Mouse (Mus musculus) CH12.LX (cell line): ENCODE data around the gene Vps18. TPM values are rescaled to one million over a fixed set of nuclear protein-coding genes. Genes with fewer than 3 reads are reported as not detected.

Experiments
- DNase-seq: peaks from one replicate; pipeline ENCODE4 v3.0.0-alpha.2; 2013; ENCODE audit errors: extremely low read depth
- H3K27ac ChIP-seq: 2 replicates; pipeline ENCODE4 v1.5.1; 2012; ENCODE audit warnings: low read depth, mild to moderate bottlenecking, control low read depth, moderate library complexity; ENCODE audit not compliant: insufficient read depth
- H3K27me3 ChIP-seq: replicated peaks from 2 replicates; pipeline ENCODE3; 2012; ENCODE audit warnings: inconsistent platforms
- H3K36me3 ChIP-seq, 2 experiments: replicated peaks in 1 of 2; 2 replicates each; pipeline versions ENCODE3 to v1.6.1; 2012; ENCODE audit warnings: inconsistent platforms in 1 of 2, low read length in 1 of 2, mild to moderate bottlenecking in 1 of 2, mixed read lengths in 1 of 2, moderate library complexity in 1 of 2; ENCODE audit not compliant: control insufficient read depth in 1 of 2, insufficient read depth in 1 of 2
- H3K4me1 ChIP-seq, 2 experiments: 2 replicates each; pipeline ENCODE4 v1.6.1; 2012; ENCODE audit warnings: inconsistent platforms in 1 of 2, moderate library complexity in 1 of 2; ENCODE audit not compliant: insufficient read depth in 2 of 2, control insufficient read depth in 1 of 2
- H3K4me2 ChIP-seq: 2 replicates; pipeline ENCODE4 v1.6.1; 2012; ENCODE audit warnings: low read depth, mild to moderate bottlenecking, control low read depth; ENCODE audit not compliant: poor library complexity, insufficient read depth, severe bottlenecking
- H3K4me3 ChIP-seq, 3 experiments: fragments of 150-350 bp in 1 of 3; sonication (generic) in 1 of 3; replicated peaks in 1 of 3; 2 replicates each; pipeline versions ENCODE3 to v1.5.1; 2011 to 2012; ENCODE audit warnings: low read depth in 2 of 3, low read length in 2 of 3, mild to moderate bottlenecking in 2 of 3, moderate library complexity in 2 of 3, control low read depth in 1 of 3, improper control_type of control experiment in 1 of 3, inconsistent platforms in 1 of 3, mixed read lengths in 1 of 3; ENCODE audit not compliant: poor library complexity in 1 of 3
- H3K79me2 ChIP-seq: replicated peaks from 2 replicates; pipeline ENCODE4 v1.6.1; 2012; ENCODE audit warnings: mild to moderate bottlenecking, moderate library complexity; ENCODE audit not compliant: control insufficient read depth, poor library complexity, insufficient read depth, severe bottlenecking; ENCODE audit errors: extremely low read depth
- H3K9ac ChIP-seq: 2 replicates; pipeline ENCODE4 v1.6.1; 2012; ENCODE audit warnings: low read depth, mild to moderate bottlenecking, control low read depth, moderate library complexity; ENCODE audit not compliant: insufficient read depth
- H3K9me3 ChIP-seq: replicated peaks from 2 replicates; pipeline ENCODE3; 2012; ENCODE audit warnings: low read length, inconsistent platforms, mixed read lengths
- BHLHE40 ChIP-seq: IDR thresholded peaks from 2 replicates; pipeline ENCODE4 v1.6.1; 2011; ENCODE audit warnings: mild to moderate bottlenecking, low read depth, low read length, improper control_type of control experiment
- E2F4 ChIP-seq: IDR thresholded peaks from 2 replicates; pipeline ENCODE4 v1.6.1; 2011; ENCODE audit warnings: low read depth, low read length, improper control_type of control experiment; ENCODE audit not compliant: insufficient replicate concordance
- EP300 ChIP-seq: IDR thresholded peaks from 2 replicates; pipeline ENCODE4 v1.6.1; 2011; ENCODE audit warnings: low read length, improper control_type of control experiment
- ETS1 ChIP-seq: conservative IDR thresholded peaks from 2 replicates; pipeline ENCODE4 v1.6.1; 2012; ENCODE audit warnings: low read depth, mild to moderate bottlenecking, inconsistent platforms, low read length, improper control_type of control experiment, moderate library complexity
- GABPA ChIP-seq: IDR thresholded peaks from 2 replicates; pipeline ENCODE4 v1.6.1; 2012; ENCODE audit warnings: low read depth, low read length, improper control_type of control experiment, inconsistent platforms; ENCODE audit not compliant: insufficient replicate concordance
- IRF4 ChIP-seq: IDR thresholded peaks from 2 replicates; pipeline ENCODE4 v1.6.1; 2014; ENCODE audit warnings: low read depth, mild to moderate bottlenecking, inconsistent platforms, low read length, improper control_type of control experiment
- MAFK ChIP-seq: IDR thresholded peaks from 2 replicates; pipeline ENCODE4 v1.6.1; 2011; ENCODE audit warnings: low read length, improper control_type of control experiment; ENCODE audit not compliant: insufficient replicate concordance
- MAX ChIP-seq: IDR thresholded peaks from 2 replicates; pipeline ENCODE4 v1.6.1; 2011; ENCODE audit warnings: low read length, improper control_type of control experiment
- MXI1 ChIP-seq: IDR thresholded peaks from 2 replicates; pipeline ENCODE4 v1.6.1; 2011; ENCODE audit warnings: mild to moderate bottlenecking, low read depth, low read length, improper control_type of control experiment
- MYC ChIP-seq: IDR thresholded peaks from 2 replicates; pipeline ENCODE4 v1.6.1; 2011; ENCODE audit warnings: low read depth, mild to moderate bottlenecking, improper control_type of control experiment, low read length
- NELFE ChIP-seq: IDR thresholded peaks from 2 replicates; pipeline ENCODE4 v1.6.1; 2011; ENCODE audit warnings: low read depth, low read length, improper control_type of control experiment
- POLR2A ChIP-seq: IDR thresholded peaks from 2 replicates; pipeline ENCODE4 v1.6.1; 2011; ENCODE audit warnings: low read depth, mild to moderate bottlenecking, improper control_type of control experiment, low read length
- RAD21 ChIP-seq: IDR thresholded peaks from 2 replicates; pipeline ENCODE4 v1.6.1; 2011; ENCODE audit warnings: low read depth, mild to moderate bottlenecking, low read length, improper control_type of control experiment, moderate library complexity
- SIN3A ChIP-seq: IDR thresholded peaks from 2 replicates; pipeline ENCODE4 v1.6.1; 2012; ENCODE audit warnings: low read length, improper control_type of control experiment, inconsistent platforms
- TBP ChIP-seq: conservative IDR thresholded peaks from 2 replicates; pipeline ENCODE4 v1.6.1; 2011; ENCODE audit warnings: low read depth, low read length, improper control_type of control experiment
- UBTF ChIP-seq: IDR thresholded peaks from 2 replicates; pipeline ENCODE4 v1.6.1; 2012; ENCODE audit warnings: low read depth, mild to moderate bottlenecking, inconsistent platforms, low read length, improper control_type of control experiment, moderate library complexity
- USF1 ChIP-seq: IDR thresholded peaks from 2 replicates; pipeline ENCODE4 v1.6.1; 2014; ENCODE audit warnings: low read depth, mild to moderate bottlenecking, inconsistent platforms, low read length, improper control_type of control experiment
- ZKSCAN1 ChIP-seq: IDR thresholded peaks from 2 replicates; pipeline ENCODE4 v1.6.1; 2012; ENCODE audit warnings: low read depth, inconsistent platforms, low read length, improper control_type of control experiment, borderline replicate concordance
- ZMIZ1 ChIP-seq: IDR thresholded peaks from 2 replicates; pipeline ENCODE4 v1.6.1; 2012; ENCODE audit warnings: low read depth, mild to moderate bottlenecking, inconsistent platforms, low read length, improper control_type of control experiment
- dilution Hi-C: fragments of 300-500 bp; cut with MboI; formaldehyde crosslinking; loops from 2 replicates; pipeline ENCODE4 v1.14.3; 2020; ENCODE audit warnings: low sequenced_read_pairs; ENCODE audit not compliant: extremely low pct_unique_long_range_greater_than_20kb, extremely low pct_ligation_motif_present
- in situ Hi-C: fragments of 300-500 bp; cut with MboI; formaldehyde crosslinking; loops from 3 replicates; pipeline ENCODE4 v1.14.3; 2019; ENCODE audit warnings: low sequenced_read_pairs, low pct_ligation_motif_present, low pct_unique_long_range_greater_than_20kb, mixed read lengths
- polyA plus RNA-seq: library from polyadenylated mRNA; unstranded; fragments of >175 nt; gene quantifications from 2 replicates; pipeline ENCODE4 v1.2.1, GENCODE M21; 2012; ENCODE audit warnings: low read depth; ENCODE audit not compliant: insufficient read length
- total RNA-seq, 2 experiments: library from RNA; depleted of rRNA; stranded (reverse); fragments of 300-350 nt in 1 of 2; fragments of >200 nt in 1 of 2; gene quantifications; 2 replicates each; pipeline ENCODE4 v1.2.3; 2012 to 2014

The Vps18 gene
- total and polyA plus RNA-seq, 3 experiments, result 8.7 to 17.9 (median 15.4) TPM

DNA sequence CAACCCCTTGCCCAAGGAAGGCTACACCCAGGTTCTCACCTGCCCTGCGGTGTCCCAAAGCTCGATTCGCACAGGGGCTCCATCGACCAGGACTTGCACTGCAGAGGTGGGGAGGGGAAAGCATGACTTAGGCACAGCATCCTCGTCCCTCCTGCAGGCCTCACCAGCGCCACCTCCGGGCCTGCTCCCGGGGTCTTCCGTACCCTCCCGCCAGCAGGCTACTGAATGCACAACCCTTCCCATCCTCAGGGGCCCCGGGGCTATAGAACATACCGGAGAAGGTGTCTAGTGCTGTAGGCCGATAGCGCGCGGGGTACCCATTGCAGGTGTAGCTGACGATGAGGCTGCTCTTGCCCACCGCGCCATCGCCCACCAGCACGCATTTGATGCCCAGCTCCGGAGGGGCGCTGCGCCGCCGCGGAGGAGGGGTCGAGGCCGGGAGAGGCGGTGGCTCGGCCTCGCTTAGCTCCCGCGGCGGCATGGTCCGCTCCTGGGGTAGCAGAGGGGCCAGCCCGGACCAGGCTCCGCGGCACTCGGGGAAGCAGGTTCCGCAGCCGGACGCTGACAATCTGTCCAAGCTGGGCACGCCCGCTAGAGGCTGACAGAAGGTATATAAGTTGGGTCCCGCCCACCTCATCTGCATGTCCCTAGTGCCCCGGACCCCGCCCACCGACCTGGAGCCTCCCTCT lies 17.8 kb upstream of the Vps18 start, which contains the start of gene Rhov:
Gene Rhov, minus strand, starts transcription at position 630 of the 689 bp plus-strand sequence.
- in situ Hi-C loops, result no loop called here
- peak; percentile 29 for DNase-seq

DNA sequence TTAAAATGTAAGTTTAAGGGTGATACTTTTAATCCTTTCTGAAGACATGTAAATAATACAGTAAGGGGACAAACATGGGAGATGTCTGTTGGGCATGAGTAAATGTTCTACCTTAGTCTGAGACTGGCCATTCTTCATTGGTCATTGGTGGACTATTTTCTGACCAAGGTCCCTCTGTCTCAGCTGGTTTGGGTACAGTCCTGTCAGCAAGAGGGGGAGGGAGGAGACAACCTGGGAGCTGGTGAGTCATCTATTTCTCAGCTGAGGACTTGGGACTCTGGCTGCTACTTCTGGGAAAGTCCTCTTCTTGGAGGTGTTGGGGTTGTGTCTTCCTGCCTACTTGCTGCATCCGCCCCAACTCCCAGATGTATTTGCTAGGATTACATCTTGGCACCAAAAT lies 14.4 kb upstream of the Vps18 start:
- no peaks in the 10 kb centered on the region for H3K9me3 ChIP-seq
- dilution Hi-C loops, result no loop called here
- no peaks in the 10 kb centered on the region for H3K36me3 ChIP-seq
- H3K27me3 ChIP-seq, result peaks cover 20% of the 10 kb centered on the region
- TF ChIP-seq MYC (no peak), IRF4 (peak; percentile 41; the same call in 1 of the 2 replicates), SIN3A (no peak), ETS1 (peak; percentile 51), E2F4 (no peak), USF1 (no peak), GABPA (no peak), BHLHE40 (no peak), EP300 (no peak), TBP (no peak)
- in situ Hi-C loops, result no loop called here
- no peak overlapping the region for H3K4me3 ChIP-seq
- H3K79me2 ChIP-seq, result no peaks in the 10 kb centered on the region
- H3K4me2 ChIP-seq, result no peak overlapping the region
- no peak overlapping the region for H3K9ac ChIP-seq
- no peak for DNase-seq
- no peak overlapping the region for H3K27ac ChIP-seq
- peaks cover 12 to 26% of the 10 kb centered on the region in 2 experiments for H3K4me1 ChIP-seq

More for the DNA sequence above, 17.8 kb upstream of the Vps18 start, which contains the start of gene Rhov:
- peaks cover 18 to 39% of the 10 kb centered on the region in 2 experiments for H3K4me1 ChIP-seq
- no peaks in the 10 kb centered on the region for H3K36me3 ChIP-seq
- H3K27ac ChIP-seq, result no peak within 1 kb of the TSS
- H3K27me3 ChIP-seq, result peaks cover 30% of the 10 kb centered on the region
- H3K9me3 ChIP-seq, result no peaks in the 10 kb centered on the region
- H3K9ac ChIP-seq, result peak within 1 kb of the TSS; percentile 11; the same call in 1 of the 2 replicates
- dilution Hi-C loops, result no loop called here
- peak within 1 kb of the TSS; percentile 41 for H3K4me2 ChIP-seq
- TF ChIP-seq ZKSCAN1 (no peak), E2F4 (no peak), MAX (no peak), MXI1 (no peak; the same call in 1 of the 2 replicates), POLR2A (0 out of 2 replicates have a peak, but pooled peaks have one; percentile 22), ZMIZ1 (no peak), MAFK (no peak), SIN3A (no peak), NELFE (no peak), BHLHE40 (no peak), UBTF (0 out of 2 replicates have a peak, but pooled peaks have one; percentile 39), EP300 (no peak), RAD21 (no peak), TBP (peak; percentile 57; the same call in 1 of the 2 replicates), ETS1 (no peak)
- peak within 1 kb of the TSS in 2 of 3 experiments; percentile 31 to 61 for H3K4me3 ChIP-seq
- no peaks in the 10 kb centered on the region for H3K79me2 ChIP-seq
